Comparison of ENCODE assay signal across 34 mouse cellular contexts in genomic region chr2:126166848-126167617, GRCm38 (mm10). TPM values are rescaled to one million over a fixed set of nuclear protein-coding genes. Genes with fewer than 3 reads are reported as not detected.
DNase-seq lines count a peak whose midpoint lies in the region; ATAC-seq and TF ChIP-seq lines count a peak whose summit lies in the region.
"Had no signal": no experiment of that assay in that cellular context is flagged by ENCODE, and none has a peak within 500 bp of the region (broad histone marks: within the 10 kb centered on the region; RNA-seq: fewer than 3 reads in every experiment).

No protein-coding gene starts in this region.

- no peaks in the 10 kb centered on the region for H3K4me1 ChIP-seq in midbrain, postnatal 0 days (ENCODE audit: insufficient read depth, low read length)
- H3K4me1 ChIP-seq in midbrain, embryonic 16.5 days (ENCODE audit: control insufficient read depth, insufficient read depth, low read length): no peaks in the 10 kb centered on the region
- H3K4me1 ChIP-seq in liver, embryonic 15.5 days (replicated peaks): peaks cover 52% of the 10 kb centered on the region
- H3K4me1 ChIP-seq in neural tube, embryonic 15.5 days: no peaks in the 10 kb centered on the region
- H3K4me1 ChIP-seq: embryonic facial prominence, embryonic 13.5 days; forebrain, embryonic 15.5 days; hindbrain, embryonic 13.5 days; limb, embryonic 12.5 days; neural tube, embryonic 13.5 days; stomach, embryonic 15.5 days had no signal

- peaks cover 5% of the 10 kb centered on the region; the same call in 1 of the 2 replicates for H3K36me3 ChIP-seq in midbrain, postnatal 0 days (ENCODE audit: insufficient read depth, low read length)
- peaks cover 3% of the 10 kb centered on the region; the same call in 1 of the 2 replicates for H3K36me3 ChIP-seq in midbrain, embryonic 16.5 days (ENCODE audit: control insufficient read depth, insufficient read depth, low read length)
- peaks cover 33% of the 10 kb centered on the region for H3K36me3 ChIP-seq in liver, embryonic 15.5 days (replicated peaks)
- peaks cover 15% of the 10 kb centered on the region for H3K36me3 ChIP-seq in neural tube, embryonic 15.5 days

- no peak for TF ChIP-seq CTCF in midbrain, postnatal 0 days (IDR thresholded peaks at IDR 0.05)

- H3K27me3 ChIP-seq in midbrain, postnatal 0 days (ENCODE audit: insufficient read depth, low read length): no peaks in the 10 kb centered on the region
- no peaks in the 10 kb centered on the region for H3K27me3 ChIP-seq in midbrain, embryonic 16.5 days (ENCODE audit: control insufficient read depth, insufficient read depth, low read depth, low read length)
- no peaks in the 10 kb centered on the region for H3K27me3 ChIP-seq in liver, embryonic 15.5 days
- H3K27me3 ChIP-seq in neural tube, embryonic 15.5 days (replicated peaks): no peaks in the 10 kb centered on the region
- H3K27me3 ChIP-seq: embryonic facial prominence, embryonic 13.5 days; forebrain, embryonic 15.5 days; hindbrain, embryonic 13.5 days; limb, embryonic 12.5 days; megakaryocyte, embryonic 14.5 days; neural tube, embryonic 13.5 days; stomach, embryonic 15.5 days had no signal

- no peak for DNase-seq in frontal cortex, postnatal 14 days (ENCODE audit: low spot score in 2 of 2)
- peak; percentile 27 for DNase-seq in midbrain, postnatal 0 days (ENCODE audit: low spot score)
- DNase-seq in testis, postnatal 10 days (ENCODE audit: low spot score): no peak
- DNase-seq: adrenal gland, postnatal 25 days; cerebellum, adult 11 months; cerebellum, postnatal 36 days; embryo, embryonic 11 days; gastrocnemius, postnatal 14 days; heart, adult 18-20 months; heart, postnatal 36 days; kidney, adult 9 months; kidney, postnatal 14 days; lung, adult 2 months; lung, postnatal 36 days; midbrain, embryonic 14.5 days had no signal

- no peaks in the 10 kb centered on the region for H3K9me3 ChIP-seq in midbrain, postnatal 0 days (ENCODE audit: low read length)
- no peaks in the 10 kb centered on the region for H3K9me3 ChIP-seq in midbrain, embryonic 16.5 days (replicated peaks; ENCODE audit: control insufficient read depth, low read length, poor library complexity, severe bottlenecking)
- no peaks in the 10 kb centered on the region for H3K9me3 ChIP-seq in liver, embryonic 15.5 days (replicated peaks)
- H3K9me3 ChIP-seq in neural tube, embryonic 15.5 days (replicated peaks): no peaks in the 10 kb centered on the region
- H3K9me3 ChIP-seq: embryonic facial prominence, embryonic 13.5 days; forebrain, embryonic 15.5 days; hindbrain, embryonic 13.5 days; limb, embryonic 12.5 days; neural tube, embryonic 13.5 days; stomach, embryonic 15.5 days had no signal

- no peak overlapping the region for H3K4me2 ChIP-seq in midbrain, postnatal 0 days (ENCODE audit: low read depth, low read length, poor library complexity, severe bottlenecking)
- H3K4me2 ChIP-seq in midbrain, embryonic 16.5 days (ENCODE audit: low read length): no peak overlapping the region
- H3K4me2 ChIP-seq in liver, embryonic 15.5 days: peak overlapping the region; percentile 67
- no peak overlapping the region for H3K4me2 ChIP-seq in neural tube, embryonic 15.5 days
- H3K4me2 ChIP-seq: embryonic facial prominence, embryonic 13.5 days; forebrain, embryonic 15.5 days; hindbrain, embryonic 13.5 days; limb, embryonic 12.5 days; neural tube, embryonic 13.5 days; stomach, embryonic 15.5 days had no signal

- 82% methylated on average over 8 of the region's 8 CpGs for WGBS in midbrain, postnatal 0 days
- 88% methylated on average over 8 of the region's 8 CpGs for WGBS in midbrain, embryonic 16.5 days
- 71% methylated on average over 8 of the region's 8 CpGs for WGBS in liver, embryonic 15.5 days (ENCODE audit: insufficient replicate concordance)
- WGBS in neural tube, embryonic 15.5 days: 89% methylated on average over 8 of the region's 8 CpGs

- H3K27ac ChIP-seq in midbrain, postnatal 0 days (ENCODE audit: low read depth, low read length): no peak overlapping the region
- no peak overlapping the region for H3K27ac ChIP-seq in midbrain, embryonic 16.5 days (ENCODE audit: low read length)
- peak overlapping the region; percentile 97 for H3K27ac ChIP-seq in liver, embryonic 15.5 days (replicated peaks)
- H3K27ac ChIP-seq in neural tube, embryonic 15.5 days (replicated peaks): no peak overlapping the region
- H3K27ac ChIP-seq: embryonic facial prominence, embryonic 13.5 days; forebrain, embryonic 15.5 days; hindbrain, embryonic 13.5 days; layer of hippocampus, adult 2 months; limb, embryonic 12.5 days; neural tube, embryonic 13.5 days; stomach, embryonic 15.5 days had no signal

- ATAC-seq in frontal cortex, adult (ENCODE audit: low TSS enrichment): peak; percentile 87
- ATAC-seq in midbrain, postnatal 0 days (ENCODE audit: low FRiP score): no peak
- ATAC-seq in midbrain, embryonic 16.5 days: no peak
- ATAC-seq in liver, embryonic 15.5 days (ENCODE audit: insufficient read depth): no peak
- no peak for ATAC-seq in neural tube, embryonic 15.5 days (ENCODE audit: low FRiP score)
- ATAC-seq: forebrain, embryonic 15.5 days had no signal

- H3K4me3 ChIP-seq in midbrain, postnatal 0 days (ENCODE audit: low read depth, low read length): no peak overlapping the region
- no peak overlapping the region for H3K4me3 ChIP-seq in midbrain, embryonic 16.5 days (ENCODE audit: low read depth, low read length)
- H3K4me3 ChIP-seq in liver, embryonic 15.5 days (replicated peaks): peak overlapping the region; percentile 25
- no peak overlapping the region for H3K4me3 ChIP-seq in neural tube, embryonic 15.5 days (replicated peaks)
- H3K4me3 ChIP-seq: embryonic facial prominence, embryonic 13.5 days; forebrain, embryonic 15.5 days; hindbrain, embryonic 13.5 days; layer of hippocampus, adult 2 months; limb, embryonic 12.5 days; megakaryocyte, embryonic 14.5 days; myocyte; neural tube, embryonic 13.5 days; stomach, embryonic 15.5 days had no signal

- no peak overlapping the region for H3K9ac ChIP-seq in midbrain, postnatal 0 days (replicated peaks; ENCODE audit: low read length, poor library complexity, severe bottlenecking)
- H3K9ac ChIP-seq in midbrain, embryonic 16.5 days (ENCODE audit: low read depth, low read length): no peak overlapping the region
- peak overlapping the region; percentile 46; the same call in 1 of the 2 replicates for H3K9ac ChIP-seq in liver, embryonic 15.5 days
- H3K9ac ChIP-seq in neural tube, embryonic 15.5 days (replicated peaks): no peak overlapping the region
- H3K9ac ChIP-seq: embryonic facial prominence, embryonic 13.5 days; forebrain, embryonic 15.5 days; hindbrain, embryonic 13.5 days; limb, embryonic 12.5 days; neural tube, embryonic 13.5 days; stomach, embryonic 15.5 days had no signal

RNA-seq across cellular contexts. Expression of gene Dtwd1, which starts 15.1 kb away (rescaled TPM):
- 7.4 TPM in 2 replicates for total RNA-seq in midbrain, postnatal 0 days (2014; rRNA removed)
- 15.5 and 16.7 TPM in 2 replicates for polyA plus RNA-seq in midbrain, postnatal 0 days (2015; fragmentation: Nextera tagmentation; extraction: Ambion mirVana)
- polyA plus RNA-seq in midbrain, embryonic 16.5 days (2015; fragmentation: Nextera tagmentation; extraction: Ambion mirVana): 19.9 and 21.1 TPM in 2 replicates
- 21.7 and 22.1 TPM in 2 replicates for polyA plus RNA-seq in liver, embryonic 15.5 days (2015; fragmentation: Nextera tagmentation; extraction: Ambion mirVana)
- 17.4 and 18.8 TPM in 2 replicates for polyA plus RNA-seq in neural tube, embryonic 15.5 days (2015; fragmentation: Nextera tagmentation; extraction: Ambion mirVana)

RNA-seq across cellular contexts. Expression of gene Fam227b, which starts 15.2 kb away (rescaled TPM):
- 0.57 TPM in 1 of 2 replicates, not detected in the other for total RNA-seq in midbrain, postnatal 0 days (2014; rRNA removed)
- polyA plus RNA-seq in midbrain, postnatal 0 days (2015; fragmentation: Nextera tagmentation; extraction: Ambion mirVana): not detected in 2 replicates
- polyA plus RNA-seq in midbrain, embryonic 16.5 days (2015; fragmentation: Nextera tagmentation; extraction: Ambion mirVana): not detected in 2 replicates
- polyA plus RNA-seq in liver, embryonic 15.5 days (2015; fragmentation: Nextera tagmentation; extraction: Ambion mirVana): not detected in 2 replicates
- polyA plus RNA-seq in neural tube, embryonic 15.5 days (2015; fragmentation: Nextera tagmentation; extraction: Ambion mirVana): 0.11 TPM in 1 of 2 replicates, not detected in the other
- total RNA-seq: adrenal gland, postnatal 25 days; ES-E14; gastrocnemius, postnatal 14 days; heart, postnatal 36 days; layer of hippocampus, adult 2 months had no signal
- polyA plus RNA-seq: embryonic facial prominence, embryonic 13.5 days; forebrain, embryonic 15.5 days; hindbrain, embryonic 13.5 days; intestine, embryonic 14.5 days; limb, embryonic 12.5 days; lung, adult 2 months; midbrain, embryonic 14.5 days; myocyte; stomach, embryonic 15.5 days; thymus, postnatal 0 days had no signal

RNA-seq across cellular contexts. Expression of gene Gm17555, which starts 47.9 kb away (rescaled TPM):
- not detected in 2 replicates for total RNA-seq in midbrain, postnatal 0 days (2014; rRNA removed)
- not detected in 2 replicates for polyA plus RNA-seq in midbrain, postnatal 0 days (2015; fragmentation: Nextera tagmentation; extraction: Ambion mirVana)
- not detected in 2 replicates for polyA plus RNA-seq in midbrain, embryonic 16.5 days (2015; fragmentation: Nextera tagmentation; extraction: Ambion mirVana)
- polyA plus RNA-seq in liver, embryonic 15.5 days (2015; fragmentation: Nextera tagmentation; extraction: Ambion mirVana): not detected in 2 replicates
- not detected in 2 replicates for polyA plus RNA-seq in neural tube, embryonic 15.5 days (2015; fragmentation: Nextera tagmentation; extraction: Ambion mirVana)
- total RNA-seq: adrenal gland, postnatal 25 days; ES-E14; gastrocnemius, postnatal 14 days; heart, adult 18-20 months; heart, postnatal 36 days; layer of hippocampus, adult 2 months; layer of hippocampus, postnatal 25 days had no signal
- polyA plus RNA-seq: embryonic facial prominence, embryonic 13.5 days; forebrain, embryonic 15.5 days; heart, embryonic 14.5 days; hindbrain, embryonic 13.5 days; intestine, embryonic 14.5 days; limb, embryonic 12.5 days; lung, adult 2 months; midbrain, embryonic 14.5 days; myocyte; neural tube, embryonic 13.5 days; stomach, embryonic 15.5 days; thymus, postnatal 0 days; urinary bladder, adult 2 months had no signal
